Mouse (Mus musculus) gastrocnemius, adult 18-20 months (tissue): ENCODE measurements around the gene Olfml1. TPM values are rescaled to one million over a fixed set of nuclear protein-coding genes. Genes with fewer than 3 reads are reported as not detected.

ENCODE experiments used
- DNase-seq: peaks from one replicate; pipeline ENCODE4 v3.0.0; 2021; ENCODE audit warnings: low spot score
- long read RNA-seq, 2 experiments: library from polyadenylated mRNA; stranded (forward); transcript quantifications; one replicate each; pipeline ENCODE4 v2.0.0; 2021
- total RNA-seq, 2 experiments: library from RNA; stranded (reverse); gene quantifications; 2 replicates each; pipeline ENCODE4 v1.2.3; 2021

Olfml1 gene
- total RNA-seq: 1 to 10 TPM; 1.5 to 1.7 TPM
- long read RNA-seq, experiment 1, partial matches to known transcripts: 0 of 2 reads
- long read RNA-seq, experiment 1, other reads (novel, unspliced or antisense): 0 of 2 reads
- long read RNA-seq, experiment 2, partial matches to known transcripts: 0 of 1 reads
- long read RNA-seq, experiment 2, other reads (novel, unspliced or antisense): 0 of 1 reads

DNA sequence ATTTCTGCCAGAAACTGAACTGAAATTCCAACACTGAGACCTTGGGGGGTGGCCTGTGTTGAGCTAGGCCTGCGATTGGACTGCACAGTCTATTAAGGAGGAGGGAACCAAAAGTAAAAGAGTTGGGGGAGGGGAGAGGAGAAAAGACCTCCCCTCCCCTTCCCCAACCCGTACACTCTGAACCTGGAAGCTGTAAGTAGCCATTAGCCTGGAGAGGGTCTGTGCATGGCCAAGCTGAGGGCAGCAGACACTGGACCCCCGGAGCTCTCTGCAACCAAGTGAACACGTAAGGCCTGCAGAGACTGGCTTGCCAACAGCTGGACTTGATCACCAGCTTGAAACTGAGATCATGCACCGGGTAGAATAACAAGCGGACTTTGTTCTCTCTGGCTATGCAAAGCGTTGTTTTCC, at the start of gene Olfml1:
TSS of gene Olfml1 (plus strand) at position 186 of the 411 bp plus-strand sequence.
- peak; percentile 41 for DNase-seq

DNA sequence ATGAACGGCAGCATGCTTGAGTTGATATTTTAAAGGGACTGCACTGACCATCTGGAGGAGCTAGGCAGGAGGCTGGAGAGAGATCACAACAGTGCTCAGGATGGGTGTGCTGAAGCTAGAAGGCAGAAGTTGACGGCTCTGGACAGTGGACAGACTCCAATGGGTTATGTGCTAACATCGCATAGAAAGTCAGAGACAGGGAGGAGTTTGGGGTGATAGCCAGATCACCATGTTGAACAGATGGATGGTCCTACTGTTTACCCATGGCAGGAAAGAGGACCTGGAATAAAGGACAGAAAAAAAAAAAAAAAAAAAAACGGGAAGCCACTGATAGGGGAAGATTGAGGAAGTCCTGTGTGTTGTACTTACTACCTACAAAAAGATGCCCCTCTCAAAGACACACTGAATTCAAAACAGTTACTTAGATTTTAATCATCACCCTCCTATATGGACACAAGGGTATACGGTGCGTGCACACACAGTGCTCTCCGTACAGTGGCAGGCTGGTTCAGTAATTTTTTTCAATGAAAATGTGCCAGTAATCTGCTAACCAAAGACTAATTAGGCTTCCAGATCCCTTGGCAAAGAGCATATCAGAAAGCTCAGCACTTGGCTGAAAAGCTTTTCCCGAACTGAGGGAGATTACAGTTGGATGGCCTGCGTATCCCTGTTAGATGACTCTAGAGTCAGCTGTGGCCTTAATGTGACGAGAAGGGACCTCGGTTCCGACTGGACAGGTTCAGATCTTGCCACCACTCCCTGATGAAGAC, 47.8 kb upstream of the Olfml1 start:
- no peak for DNase-seq

DNA sequence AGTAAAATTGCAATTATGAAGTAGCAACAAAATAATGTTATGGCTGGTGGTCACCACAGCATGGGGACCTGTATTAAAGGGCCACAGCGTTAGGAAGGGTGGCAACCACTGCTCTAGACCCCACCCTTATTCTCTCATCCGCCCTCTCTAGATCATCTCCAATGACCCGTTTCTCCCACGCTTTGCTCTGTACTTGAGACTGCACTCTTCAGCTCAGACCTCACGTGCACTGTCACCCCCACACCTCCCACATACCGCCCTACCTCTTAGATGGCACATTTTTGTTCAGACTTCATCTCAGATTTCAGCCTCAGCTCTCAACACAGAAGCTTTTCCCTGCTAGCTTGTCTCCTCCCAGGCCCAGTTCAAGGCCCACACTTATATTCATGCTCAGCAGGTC, 45.8 kb upstream of the Olfml1 start:
- DNase-seq: no peak

DNA sequence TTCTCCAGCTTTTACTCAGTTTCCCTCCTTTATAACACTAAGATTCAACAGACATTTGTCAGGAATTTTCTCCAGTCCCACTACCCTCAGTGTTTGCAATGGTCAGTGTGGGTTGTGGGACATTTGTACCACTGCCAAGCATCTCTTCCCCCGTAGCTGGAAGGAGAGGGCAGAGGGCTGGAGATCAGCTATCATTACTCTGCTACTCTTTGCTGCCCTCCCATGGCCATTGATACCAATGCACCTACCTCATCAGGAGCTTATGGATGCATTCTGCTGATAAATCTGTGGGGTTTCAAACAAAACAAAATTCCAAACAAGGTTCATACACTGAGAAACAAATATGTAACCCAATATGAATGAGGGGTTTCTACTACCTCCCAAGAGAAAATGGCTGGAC, 40.9 kb upstream of the Olfml1 start:
- peak; percentile 15 for DNase-seq

DNA sequence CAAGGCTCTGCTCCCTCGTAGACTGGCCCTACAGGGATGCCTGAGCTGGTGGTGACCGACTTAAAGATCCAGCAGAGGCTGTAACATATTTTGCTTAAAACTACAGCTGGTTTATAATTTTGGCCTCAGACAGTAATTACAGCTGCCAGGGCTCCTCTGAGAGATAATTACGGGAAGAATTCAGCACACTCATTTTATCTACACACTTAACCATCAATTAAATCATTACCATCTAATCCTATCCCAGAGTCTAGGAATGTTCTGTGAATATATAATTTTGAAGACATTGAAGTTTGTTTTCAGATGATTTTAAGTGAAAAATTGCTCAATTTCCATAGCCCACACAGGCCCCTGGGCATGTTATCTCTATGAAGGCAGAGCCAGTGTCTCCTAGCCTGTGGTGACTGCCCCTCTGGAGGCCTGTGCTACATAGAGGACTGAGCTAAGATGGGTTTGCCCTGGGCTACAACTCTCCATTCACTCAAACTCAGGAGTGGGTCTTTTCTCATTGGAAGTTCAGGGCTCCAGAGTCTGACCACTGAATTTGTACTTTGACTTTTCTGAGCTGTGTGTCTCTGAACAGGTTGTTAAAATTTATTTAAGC, 39.0 kb upstream of the Olfml1 start:
- no peak for DNase-seq

DNA sequence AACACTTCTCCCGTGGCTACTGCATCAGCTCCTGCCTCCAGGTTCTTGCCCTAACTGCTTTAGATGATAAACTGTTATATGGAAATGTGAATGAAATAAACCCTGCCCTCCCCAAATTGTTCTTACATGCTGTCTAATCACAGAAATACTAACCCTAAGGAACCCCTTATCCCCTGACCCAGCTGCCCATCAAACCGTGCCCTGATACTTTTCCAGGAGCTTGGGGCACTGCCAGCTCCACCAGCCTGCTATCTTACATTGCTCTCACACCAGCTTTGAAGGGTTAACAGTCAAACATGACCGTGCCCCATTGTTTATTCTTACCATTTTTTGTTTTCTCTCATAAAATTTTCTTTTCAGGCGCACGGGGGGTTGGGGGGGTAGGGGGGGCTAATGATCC, 37.9 kb upstream of the Olfml1 start:
- no peak for DNase-seq

DNA sequence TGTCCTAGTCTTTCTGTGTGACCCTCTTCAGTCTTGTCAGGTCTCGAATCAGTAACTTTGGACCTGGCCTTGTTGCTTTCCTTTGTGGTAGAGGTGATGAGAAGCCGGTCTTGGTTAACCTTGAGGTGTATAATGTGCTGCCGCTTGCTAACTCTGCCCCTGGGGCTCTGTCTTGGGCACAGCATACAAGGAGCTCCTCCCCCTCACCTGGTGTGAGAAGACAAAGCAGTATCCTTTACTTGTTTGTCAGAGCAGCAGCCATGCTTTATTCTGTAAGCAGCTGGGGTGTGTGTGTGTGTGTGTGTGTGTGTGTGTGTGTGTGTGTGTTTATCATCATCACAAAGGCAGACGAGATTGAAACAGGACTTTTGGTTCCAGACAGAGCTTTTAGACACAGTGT, 31.9 kb upstream of the Olfml1 start:
- no peak for DNase-seq

DNA sequence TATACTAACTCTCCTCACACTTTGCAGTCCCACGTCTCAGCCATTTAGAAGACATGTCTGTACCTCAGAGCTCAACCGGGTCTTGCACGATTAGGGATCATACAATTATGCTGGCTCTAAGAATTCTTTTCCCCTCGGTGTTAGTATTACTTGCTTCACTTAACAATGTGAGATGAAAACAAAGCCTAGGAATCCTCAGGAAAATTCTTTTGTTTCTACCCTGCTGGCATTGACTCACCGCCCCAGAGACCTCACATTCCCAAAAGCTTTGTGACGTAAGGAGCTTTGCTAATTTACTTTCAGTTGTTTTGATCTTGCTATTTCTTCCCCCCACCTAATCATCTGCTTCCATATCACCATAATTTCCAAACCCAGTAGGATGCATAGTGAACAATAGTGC, 30.7 kb upstream of the Olfml1 start:
- no peak for DNase-seq

DNA sequence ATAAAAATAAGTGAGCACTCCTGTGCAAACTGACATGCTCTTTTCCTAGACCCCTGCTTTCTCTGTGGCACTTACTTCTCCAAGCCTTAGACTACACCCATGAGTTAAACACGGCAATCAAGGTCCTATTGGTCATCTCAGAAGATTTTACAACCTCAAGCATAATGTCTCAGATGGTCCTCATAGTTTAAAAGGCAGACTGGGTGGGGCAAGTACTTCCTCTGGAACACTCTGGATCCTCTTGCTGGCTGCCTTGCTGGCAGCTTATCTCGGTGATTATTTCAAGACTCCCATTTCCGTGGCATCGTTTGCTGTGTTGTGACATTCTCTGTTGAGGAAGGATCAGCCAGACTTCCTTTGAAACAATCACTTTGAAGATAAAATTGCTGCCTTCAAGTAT, 27.2 kb upstream of the Olfml1 start:
- no peak for DNase-seq

DNA sequence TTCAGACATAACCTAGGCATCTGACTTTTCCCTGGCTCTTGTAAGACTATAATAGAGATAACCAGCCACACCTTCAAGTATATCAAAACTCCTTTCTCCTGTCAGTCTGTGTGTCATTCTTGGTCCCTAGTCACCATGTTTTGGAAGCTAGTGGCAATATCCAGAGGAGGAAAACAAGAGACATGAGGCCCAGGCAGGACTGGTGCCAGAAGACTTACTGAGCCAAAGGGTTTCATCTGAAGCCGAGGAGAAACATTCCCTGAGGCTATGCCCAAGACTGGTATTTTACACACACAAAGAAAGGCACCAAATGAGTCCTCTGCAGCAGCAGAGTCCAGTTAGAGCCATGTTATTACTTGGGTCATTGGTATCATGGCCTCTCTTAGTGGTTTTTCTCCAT, 22.2 kb upstream of the Olfml1 start:
- DNase-seq: peak; percentile 9

DNA sequence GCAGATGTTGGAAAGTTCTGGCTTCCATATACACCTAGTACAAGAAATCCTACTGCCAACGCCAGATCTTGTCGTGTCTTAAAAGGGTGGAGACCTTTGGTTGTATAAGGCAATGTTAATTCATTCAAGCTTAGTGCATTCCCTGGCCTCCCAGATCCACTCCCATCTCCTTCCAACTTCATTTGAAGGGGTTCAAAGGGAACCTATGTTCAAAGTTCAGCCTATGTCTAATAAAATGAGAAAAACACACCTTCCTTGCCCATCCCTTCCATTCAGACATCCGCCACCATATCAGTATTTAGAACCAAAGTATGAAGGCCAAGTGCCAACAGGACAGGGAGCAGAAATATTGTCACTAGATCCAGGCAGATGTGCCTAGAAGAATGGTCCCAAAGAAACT, 19.4 kb upstream of the Olfml1 start:
- no peak for DNase-seq

DNA sequence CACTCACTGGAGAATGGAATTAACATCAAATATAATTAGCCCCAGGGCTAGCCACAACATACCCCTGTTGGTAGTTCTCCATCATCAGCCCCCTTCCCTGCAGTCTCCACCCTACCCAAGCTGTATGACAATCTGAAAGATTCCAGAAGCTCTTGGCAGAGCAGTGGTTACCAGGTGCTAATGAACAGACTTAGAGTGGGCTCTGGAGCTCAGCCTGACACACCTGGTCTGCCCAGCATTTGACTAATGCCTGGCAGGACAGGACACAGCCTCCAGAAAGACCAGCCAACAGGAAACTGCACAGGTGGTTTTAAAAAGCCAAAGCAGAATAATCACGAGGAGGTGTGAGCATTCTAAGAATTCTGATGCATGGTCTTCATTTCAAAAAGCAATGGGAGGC, 13.8 kb upstream of the Olfml1 start:
- no peak for DNase-seq

DNA sequence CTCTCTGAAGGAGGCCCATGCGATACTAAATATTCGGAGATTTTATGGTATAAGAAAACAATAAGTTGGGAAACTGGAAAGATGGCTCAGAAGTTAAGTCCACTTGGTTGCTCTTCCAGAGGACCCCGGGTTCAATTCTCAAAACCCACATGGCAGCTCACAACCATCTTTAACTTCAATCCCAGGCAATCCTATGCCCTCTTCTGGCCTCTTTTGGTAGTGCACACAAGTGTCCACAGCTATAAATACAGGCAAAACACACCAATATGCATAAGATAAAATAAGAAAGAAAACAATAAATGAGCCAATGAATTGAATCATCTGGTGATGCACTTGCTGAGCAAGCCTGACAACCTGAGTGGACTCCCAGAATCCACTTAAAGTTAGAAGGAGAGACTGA, 11.3 kb upstream of the Olfml1 start:
- DNase-seq: no peak

DNA sequence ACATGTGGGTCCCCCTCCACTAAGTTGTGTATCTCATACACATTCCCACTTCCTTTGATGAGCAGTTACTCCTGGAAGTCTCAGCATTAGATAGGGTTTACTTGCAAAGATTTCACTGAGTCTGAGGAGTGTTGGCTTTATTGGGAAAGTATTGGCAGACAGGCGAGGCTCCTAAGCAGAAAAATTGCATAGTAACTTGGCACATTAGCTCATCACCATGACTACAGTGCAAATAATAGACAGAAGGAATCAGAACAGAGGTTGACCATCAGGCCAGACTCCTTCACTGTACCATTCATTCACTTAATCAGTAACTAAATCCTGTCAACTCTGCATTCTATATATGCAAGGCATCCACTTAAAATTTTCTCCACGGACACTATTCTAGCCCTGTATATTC, 6.6 kb upstream of the Olfml1 start:
- DNase-seq: peak; percentile 43

DNA sequence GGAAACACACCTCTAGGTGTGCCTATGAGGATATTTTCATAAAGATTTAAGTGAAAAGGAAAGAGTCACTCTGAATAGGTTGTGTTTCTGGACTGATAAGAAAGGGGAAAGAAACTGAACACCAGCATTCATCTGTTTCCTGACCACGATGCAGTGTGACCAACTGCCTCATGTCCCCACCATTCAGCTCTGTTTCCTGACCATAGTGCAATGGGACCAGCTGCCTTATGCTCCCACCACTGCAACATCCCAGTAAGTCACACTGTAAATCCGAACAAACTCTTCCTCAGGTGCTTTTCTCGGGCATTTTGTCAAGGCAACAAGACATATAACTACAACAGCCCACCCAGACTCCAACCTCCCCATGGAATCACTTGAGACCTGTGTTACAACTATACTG, 5.7 kb upstream of the Olfml1 start:
- no peak for DNase-seq

DNA sequence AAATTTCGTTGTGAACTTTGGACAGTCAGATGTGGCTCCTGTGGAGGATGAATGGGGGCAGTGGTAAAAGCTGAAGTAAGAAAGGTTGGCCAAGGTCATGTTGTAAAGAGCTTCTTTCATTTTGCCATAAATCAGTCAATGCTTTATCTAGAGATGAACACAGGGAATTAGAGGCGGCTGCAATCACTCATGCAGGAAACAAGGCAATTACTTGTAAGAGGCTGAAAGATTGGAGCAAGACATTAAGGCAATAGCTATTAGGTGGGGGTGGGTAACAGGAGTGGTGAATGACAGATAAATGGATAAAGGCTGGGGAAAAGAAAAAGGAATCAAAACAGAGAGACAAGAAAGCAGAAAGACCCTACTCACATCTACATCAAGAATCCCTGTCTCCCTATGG, 3.5 kb upstream of the Olfml1 start:
- no peak for DNase-seq

DNA sequence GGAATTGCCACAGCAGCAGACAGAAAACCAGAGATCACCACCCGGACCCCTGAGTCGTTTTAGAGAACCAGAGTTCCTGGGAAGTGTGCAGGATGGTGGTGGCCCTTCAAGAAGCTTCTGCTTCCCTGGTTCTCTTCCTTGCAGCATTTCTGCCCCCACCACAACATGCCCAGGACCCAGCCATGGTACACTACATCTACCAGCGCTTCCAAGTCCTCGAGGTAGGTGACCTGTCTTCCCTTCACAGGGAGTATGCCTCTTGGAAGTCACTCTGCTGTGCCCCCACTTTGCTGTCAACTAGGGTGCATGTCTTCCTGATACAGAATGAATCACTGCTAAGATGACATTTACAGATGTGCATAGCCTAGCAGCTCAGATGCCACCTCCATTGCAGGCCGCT, 428 bp downstream of the Olfml1 start:
- no peak for DNase-seq

DNA sequence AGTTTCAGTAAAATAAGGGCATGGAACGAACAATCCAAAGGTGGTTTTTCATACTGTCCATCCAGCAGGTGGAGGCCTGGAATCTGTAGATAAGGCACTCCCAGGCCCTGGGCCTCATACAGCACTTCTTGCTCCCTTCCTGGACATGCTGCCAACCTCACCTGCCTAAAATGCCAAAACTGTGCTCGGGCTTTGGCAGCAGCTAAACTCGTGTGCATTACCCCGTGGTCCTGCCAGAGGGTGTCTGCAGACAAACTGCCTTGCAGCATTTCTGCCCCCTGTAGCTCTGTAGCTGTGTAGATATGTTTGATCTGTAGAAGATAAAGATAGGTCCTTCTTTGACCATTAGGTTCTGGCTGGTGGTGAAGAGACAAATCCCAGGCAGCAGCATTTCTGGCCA, 1.7 kb downstream of the Olfml1 start:
- DNase-seq: no peak

DNA sequence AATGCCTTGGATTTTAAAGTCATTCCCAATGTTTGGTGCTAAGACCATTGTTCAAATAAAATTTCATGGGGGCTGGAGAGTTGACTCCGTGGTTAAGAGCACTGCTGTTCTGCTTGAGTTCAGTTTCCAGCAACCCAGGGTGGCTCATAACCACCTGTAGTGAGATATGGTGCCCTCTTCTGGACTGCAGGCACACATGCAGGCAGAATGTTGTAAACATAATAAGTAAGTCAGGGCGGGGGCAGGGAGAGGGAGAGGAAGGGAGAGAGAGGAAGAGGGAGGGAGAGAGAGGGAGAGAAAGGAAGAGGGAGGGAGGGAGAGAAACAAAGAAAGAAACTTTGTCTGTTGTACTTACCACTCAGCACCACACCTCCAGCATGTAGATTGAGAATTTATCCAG, 6.6 kb downstream of the Olfml1 start:
- DNase-seq: no peak

DNA sequence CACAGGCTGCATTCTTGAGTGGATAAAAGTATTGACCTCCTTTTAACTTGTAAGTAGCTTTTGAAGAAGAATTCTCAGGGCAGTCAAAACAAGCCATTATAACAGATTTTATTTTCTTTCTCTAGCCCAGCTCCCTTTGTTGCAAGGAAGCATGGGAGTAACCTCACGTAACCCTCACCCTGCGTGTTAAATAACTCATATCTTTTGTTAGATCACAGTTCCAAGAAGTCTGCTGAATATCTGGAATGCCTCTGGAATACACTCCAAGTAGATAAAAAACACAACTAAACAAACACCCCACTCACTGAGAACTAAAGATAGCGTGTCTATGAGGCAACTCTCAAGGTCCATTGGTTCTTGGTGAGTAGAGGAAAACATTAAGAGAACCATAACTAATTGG, 7.0 kb downstream of the Olfml1 start:
- DNase-seq: no peak

DNA sequence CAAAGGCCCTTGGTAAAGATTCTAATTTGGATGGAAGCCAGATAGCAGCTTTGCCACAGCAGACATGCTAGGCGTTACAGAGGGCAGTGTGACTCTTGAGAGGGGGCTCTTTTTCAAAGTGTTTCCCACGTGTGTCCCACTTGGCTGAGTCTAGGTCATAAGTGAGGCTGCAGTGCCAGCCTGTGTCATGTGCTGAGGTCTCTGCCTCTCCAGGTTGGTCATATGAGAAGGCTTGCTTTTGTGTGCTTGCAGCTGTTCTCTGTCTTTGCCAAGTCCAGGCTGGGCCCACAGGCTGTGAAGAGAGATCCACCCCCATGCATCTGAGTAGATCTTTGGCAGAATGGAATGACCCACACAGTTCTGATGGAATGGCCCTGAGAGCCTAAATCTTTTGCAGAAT, 25.4 kb downstream of the Olfml1 start:
- peak; percentile 78 for DNase-seq

DNA sequence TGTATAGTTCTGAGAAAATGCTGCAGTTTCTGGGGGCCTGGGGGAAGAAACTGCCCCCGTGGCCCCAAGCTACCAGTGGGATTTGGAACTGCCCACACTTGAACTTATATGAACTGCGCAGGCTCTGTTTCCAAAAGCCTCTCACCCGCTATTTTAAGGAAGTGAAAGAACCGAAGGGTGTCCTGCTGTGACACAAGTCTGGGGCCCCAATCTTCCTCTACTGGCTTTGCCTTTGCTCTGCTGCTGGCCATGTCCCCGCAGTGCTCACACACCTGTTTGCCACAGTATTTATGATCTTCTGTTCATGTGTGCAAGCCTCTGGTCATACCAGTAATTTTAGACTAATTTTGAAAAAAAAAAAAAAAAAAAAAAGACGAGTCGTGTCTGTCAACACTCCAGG, 26.7 kb downstream of the Olfml1 start:
- peak; percentile 49 for DNase-seq

DNA sequence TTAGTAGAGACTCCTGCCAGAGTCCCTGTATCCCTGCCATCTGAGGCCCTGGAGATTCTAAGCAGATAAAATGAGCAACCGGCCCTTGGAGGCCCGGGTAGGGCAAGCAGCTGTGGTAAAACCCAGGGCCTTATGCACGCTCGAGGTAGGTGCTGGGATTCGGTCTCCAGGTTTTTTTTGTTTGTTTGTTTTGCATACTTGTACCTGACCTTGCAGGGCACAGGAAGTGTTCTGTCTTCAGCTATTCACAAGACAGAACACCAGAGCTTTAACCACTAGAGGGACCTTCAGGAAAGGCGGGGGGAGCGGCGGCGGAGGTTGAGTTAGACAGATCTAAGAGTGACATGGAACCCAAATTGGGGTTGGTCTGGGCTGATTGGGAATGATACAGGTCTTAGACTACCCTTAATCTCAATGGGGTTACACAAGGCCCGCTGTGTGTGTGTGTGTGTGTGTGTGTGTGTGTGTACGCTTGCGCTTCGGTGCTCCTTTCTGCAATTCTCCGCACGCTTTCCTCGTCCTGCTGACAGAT, 27.1 kb downstream of the Olfml1 start:
- DNase-seq: peak; percentile 59
